Mouse (Mus musculus): ENCODE data around the gene Osgepl1.
"Not testable (repeated sequence)": the region's sequence is repeated elsewhere in the genome, so short reads cannot be mapped to it uniquely, and the experiment has no call there.

The Osgepl1 gene

GRCm38 (mm10) chr1:53312989-53313967 is at the start of gene Osgepl1:
Gene Osgepl1 (plus strand): TSS chr1:53313624.
- DNase-seq (ENCODE audit: low spot score) = peak; percentile 78

GRCm38 (mm10) chr1:53264958-53265612 is 48.3 kb upstream of the Osgepl1 start:
- not testable (repeated sequence) for DNase-seq (ENCODE audit: low spot score)

GRCm38 (mm10) chr1:53269901-53270300 is 43.5 kb upstream of the Osgepl1 start:
- DNase-seq (ENCODE audit: low spot score) = no peak

GRCm38 (mm10) chr1:53272646-53273045 is 40.8 kb upstream of the Osgepl1 start:
- DNase-seq (ENCODE audit: low spot score) = no peak

DNA sequence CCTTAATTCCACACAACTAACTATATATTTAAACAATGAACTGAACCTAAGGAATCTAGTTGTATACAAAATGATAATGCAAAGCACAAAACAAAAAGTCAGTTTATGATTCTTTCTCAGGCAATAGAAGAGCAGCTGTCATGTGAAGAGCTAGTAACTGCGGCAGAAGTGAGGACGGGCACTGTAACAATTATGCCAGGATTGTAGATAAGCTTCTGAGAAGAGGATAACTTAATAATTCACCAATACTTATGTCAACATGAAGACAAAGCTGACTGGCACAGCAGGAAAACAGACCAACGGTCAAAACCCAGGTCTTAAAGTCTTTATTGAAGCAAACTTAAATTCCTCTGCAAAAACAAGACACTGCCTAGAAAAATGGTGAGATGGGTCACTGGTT is 22.2 kb upstream of the Osgepl1 start:
- DNase-seq (ENCODE audit: low spot score) = no peak

GRCm38 (mm10) chr1:53296581-53297383 is 16.6 kb upstream of the Osgepl1 start, which contains the start of the genes Pms1, Ormdl1 and Gm28778:
Gene Pms1 (minus strand): TSS chr1:53297018.
Gene Ormdl1 (plus strand): TSS chr1:53297095.
Gene Gm28778 (plus strand): TSS chr1:53297111.
- DNase-seq (ENCODE audit: low spot score) = peak; percentile 94

GRCm38 (mm10) chr1:53300506-53300905 is 12.9 kb upstream of the Osgepl1 start:
- no peak for DNase-seq (ENCODE audit: low spot score)

DNA sequence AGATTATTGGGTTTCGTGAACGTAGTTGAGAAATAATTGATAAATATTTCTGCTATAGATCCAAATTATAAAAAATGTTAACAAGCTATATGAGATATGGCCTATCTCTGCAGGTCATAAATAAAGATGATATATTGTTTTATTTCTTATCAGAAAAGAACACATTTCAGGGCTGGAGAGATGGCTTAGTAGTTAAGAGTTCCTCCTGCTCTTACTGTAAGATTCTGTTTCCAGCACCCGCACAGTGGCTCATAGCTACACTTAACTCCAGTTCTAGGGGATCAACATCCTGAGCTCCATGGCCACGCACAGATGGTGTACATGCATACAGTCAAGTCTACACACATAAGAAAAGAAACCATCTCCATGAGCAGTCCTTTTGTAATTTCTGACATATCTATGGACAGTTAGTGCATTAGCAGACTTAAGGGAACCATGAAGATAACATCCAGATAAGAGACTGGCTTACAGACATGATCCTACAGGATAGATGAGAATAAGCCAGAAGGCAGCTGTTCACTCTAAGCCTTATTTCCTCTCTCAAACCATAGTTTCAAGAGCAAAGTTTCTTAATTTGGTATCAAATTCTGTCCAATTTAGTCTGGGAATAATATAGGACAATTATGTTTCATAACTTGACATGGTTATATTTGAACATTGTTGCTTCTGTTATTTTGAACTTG is 8.4 kb downstream of the Osgepl1 start:
- DNase-seq (ENCODE audit: low spot score) = no peak

DNA sequence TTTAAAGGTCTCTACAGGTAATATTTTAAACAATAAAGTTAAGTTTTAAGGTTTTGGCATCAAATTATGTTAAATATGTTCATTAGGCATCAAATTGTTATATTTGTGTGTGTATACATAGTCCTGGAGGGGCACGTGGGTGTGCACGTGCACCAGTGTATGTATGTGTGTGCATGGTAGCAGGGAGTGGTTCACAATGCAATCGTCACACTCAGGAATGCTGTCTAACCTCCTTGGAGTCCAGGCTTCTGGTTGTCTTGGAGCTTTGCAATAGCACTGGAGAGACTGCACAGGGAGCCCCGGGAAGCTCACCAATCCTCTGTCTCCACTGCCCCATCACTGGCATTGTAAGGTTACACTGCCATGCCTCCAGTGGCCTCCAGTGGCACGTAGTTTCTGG is 9.8 kb downstream of the Osgepl1 start:
- DNase-seq (ENCODE audit: low spot score) = no peak

DNA sequence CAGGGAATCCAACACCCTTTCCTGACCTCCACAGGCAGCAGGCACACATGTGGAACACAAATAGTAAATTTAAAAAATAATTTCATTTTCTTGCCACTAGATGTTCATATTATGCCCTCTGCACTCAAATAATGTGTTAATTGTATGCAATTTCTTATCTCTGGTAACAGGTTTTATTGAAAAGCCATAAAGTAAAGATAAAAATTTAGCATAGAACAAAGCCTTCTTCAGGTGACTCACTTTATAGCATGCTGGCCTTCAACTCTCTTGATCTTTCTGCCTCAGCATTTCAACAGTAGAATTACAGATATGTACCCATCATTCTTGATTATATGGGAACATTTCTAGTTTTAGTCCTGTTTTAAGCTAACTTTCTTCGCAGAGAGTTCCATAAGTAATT is 10.9 kb downstream of the Osgepl1 start:
- DNase-seq (ENCODE audit: low spot score) = no peak

GRCm38 (mm10) chr1:53324827-53325494 is 11.5 kb downstream of the Osgepl1 start:
- no peak for DNase-seq (ENCODE audit: low spot score)

GRCm38 (mm10) chr1:53333527-53333926 is 20.1 kb downstream of the Osgepl1 start:
- DNase-seq (ENCODE audit: low spot score) = not testable (repeated sequence)

DNA sequence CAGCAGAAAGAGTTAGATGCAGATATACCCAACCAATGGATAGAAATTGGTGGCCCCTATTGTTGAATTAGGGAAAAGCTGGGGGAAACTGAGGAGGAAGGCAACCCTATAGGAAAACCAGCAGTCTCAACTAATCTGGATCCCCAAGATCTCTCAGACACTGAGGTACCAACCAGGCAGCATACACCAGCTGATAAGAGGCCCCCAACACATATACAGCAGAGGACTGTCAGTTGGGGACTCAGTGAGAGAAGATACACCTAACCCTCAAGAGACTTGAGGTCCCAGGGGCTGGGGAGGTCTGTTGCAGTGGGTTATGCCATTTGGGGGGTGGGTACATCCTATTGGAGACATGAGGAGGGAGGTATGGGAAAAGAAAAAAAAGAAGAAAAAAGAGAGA is 22.0 kb downstream of the Osgepl1 start:
- no peak for DNase-seq (ENCODE audit: low spot score)

DNA sequence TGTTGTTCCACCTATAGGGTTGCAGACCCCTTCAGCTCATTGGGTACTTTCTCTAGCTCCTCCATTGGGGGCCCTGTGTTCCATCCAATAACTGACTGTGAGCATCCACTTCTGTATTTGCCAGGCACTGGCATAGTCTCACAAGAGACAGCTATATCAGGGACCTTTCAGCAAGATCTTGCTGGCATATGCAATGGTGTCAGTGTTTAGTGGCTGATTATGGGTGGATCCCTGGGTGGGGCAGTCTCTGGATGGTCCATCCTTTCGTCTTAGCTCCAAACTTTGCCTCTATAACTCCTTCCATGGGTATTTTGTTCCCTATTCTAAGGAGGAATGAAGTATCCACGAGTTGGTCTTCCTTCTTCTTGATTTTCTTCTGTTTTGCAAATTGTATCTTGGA is 24.0 kb downstream of the Osgepl1 start:
- DNase-seq (ENCODE audit: low spot score) = not testable (repeated sequence)

GRCm38 (mm10) chr1:53341071-53341470 is 27.6 kb downstream of the Osgepl1 start:
- no peak for DNase-seq (ENCODE audit: low spot score)

DNA sequence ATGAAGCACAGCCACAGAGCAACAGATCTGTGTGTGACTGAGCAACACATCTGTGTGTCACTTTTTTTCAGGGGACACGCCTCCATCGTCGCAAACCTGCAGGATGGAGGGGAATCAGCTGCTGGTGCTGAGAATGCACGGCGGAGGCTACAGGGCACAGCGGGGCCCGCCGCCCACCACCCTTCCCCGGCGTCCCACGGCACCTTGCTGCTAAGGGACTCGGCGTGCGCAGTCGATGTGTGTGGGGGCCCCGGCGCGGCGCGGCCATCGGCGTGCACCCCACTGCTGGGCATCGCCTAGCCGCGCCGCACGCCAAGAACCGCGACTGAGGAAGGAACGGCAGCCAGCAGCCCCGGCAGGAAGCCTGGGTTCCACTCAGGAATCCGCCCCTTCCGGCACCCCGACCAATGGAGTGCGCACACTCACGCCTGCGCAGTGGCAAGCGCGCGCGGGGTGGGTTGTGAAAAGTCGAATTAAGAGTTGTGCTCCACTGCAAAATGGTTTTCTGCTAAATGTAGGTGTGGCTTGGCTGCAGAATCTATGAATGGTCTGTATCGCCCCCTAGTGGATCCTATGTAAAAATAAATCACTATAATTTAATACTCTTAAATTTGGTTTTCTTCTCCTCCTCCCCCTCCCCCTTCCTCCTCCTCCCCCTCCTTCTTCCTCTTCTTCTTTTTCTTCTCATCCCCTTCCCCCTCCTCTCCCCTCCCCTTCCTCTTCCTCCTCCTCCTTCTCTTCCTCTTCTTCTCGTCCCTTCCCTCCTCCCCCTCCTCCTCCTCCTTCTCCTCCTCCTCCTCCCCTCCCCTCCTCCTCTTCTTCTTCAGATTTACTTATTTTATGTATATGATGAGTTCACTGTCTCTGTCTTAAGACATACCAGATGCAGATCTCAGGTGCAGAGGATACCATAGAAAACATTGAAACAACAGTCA is 39.2 kb downstream of the Osgepl1 start, which contains the start of the genes Asdurf, Gm28551 and Asnsd1:
Gene Asdurf, minus strand, starts transcription at position 293 of the 935 bp plus-strand sequence.
Gene Gm28551, minus strand, starts transcription at position 341 of the 935 bp plus-strand sequence.
Gene Asnsd1, minus strand, starts transcription at position 426 of the 935 bp plus-strand sequence.
- peak; percentile 92 for DNase-seq (ENCODE audit: low spot score)

DNA sequence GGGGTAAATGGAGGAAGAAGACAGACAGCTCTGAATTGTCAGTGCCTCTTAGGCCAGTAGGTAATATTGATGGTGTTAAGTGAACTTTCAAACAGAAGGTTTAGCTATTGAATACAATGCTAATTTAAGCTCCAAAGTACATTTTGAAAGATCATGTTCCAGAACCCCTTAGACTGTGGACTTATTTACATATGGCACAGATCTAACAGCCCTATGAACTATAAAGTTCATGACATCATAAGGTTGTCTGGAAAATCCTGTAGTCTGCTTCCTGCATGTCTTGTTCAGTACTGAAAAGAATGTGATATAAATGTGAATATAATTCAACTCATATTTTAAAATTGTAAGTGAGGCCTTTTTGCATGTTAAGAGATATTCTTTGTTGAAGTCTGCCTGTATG is 45.6 kb downstream of the Osgepl1 start:
- no peak for DNase-seq (ENCODE audit: low spot score)
